9 mouse cellular contexts compared by ENCODE assay signal in genomic region chr2:37735807-37736188, GRCm38 (mm10). TPM values are rescaled to one million over a fixed set of nuclear protein-coding genes. Genes with fewer than 3 reads are reported as not detected.
DNase-seq lines count a peak whose midpoint lies in the region; ATAC-seq and TF ChIP-seq lines count a peak whose summit lies in the region.
"Had no signal": no experiment of that assay in that cellular context is flagged by ENCODE, and none has a peak within 500 bp of the region (broad histone marks: within the 10 kb centered on the region; RNA-seq: fewer than 3 reads in every experiment).

No protein-coding gene starts in this region.

- H3K9ac ChIP-seq in heart, embryonic 11.5 days (ENCODE audit: low read depth, low read length) = peak overlapping the region; percentile 30; the same call in 1 of the 2 replicates
- 0 out of 2 replicates have a peak overlapping the region, but pooled peaks have one; percentile 35 for H3K9ac ChIP-seq in ES-Bruce4 (ENCODE audit: low read depth, poor library complexity, severe bottlenecking)
- no peak overlapping the region for H3K9ac ChIP-seq in hindbrain, embryonic 14.5 days

- TF ChIP-seq POLR2A in ES-Bruce4 (IDR thresholded peaks at IDR 0.05; ENCODE audit: insufficient read depth, low read length) = no peak

- H3K4me1 ChIP-seq in heart, embryonic 11.5 days (ENCODE audit: control insufficient read depth, insufficient read depth, low read length) = peaks cover 5% of the 10 kb centered on the region
- H3K4me1 ChIP-seq in ES-Bruce4 (ENCODE audit: control insufficient read depth, insufficient read depth, low read length) = no peaks in the 10 kb centered on the region
- peaks cover 10% of the 10 kb centered on the region; the same call in 1 of the 2 replicates for H3K4me1 ChIP-seq in hindbrain, embryonic 14.5 days (replicated peaks; ENCODE audit: control insufficient read depth, insufficient read depth, low read length)

- no peak overlapping the region for H3K27ac ChIP-seq in heart, embryonic 11.5 days (ENCODE audit: low read depth, low read length)
- no peak overlapping the region for H3K27ac ChIP-seq in ES-Bruce4 (ENCODE audit: insufficient read depth, low read length)
- H3K27ac ChIP-seq in hindbrain, embryonic 14.5 days = no peak overlapping the region
- H3K27ac ChIP-seq: macrophage had no signal

- H3K4me3 ChIP-seq in heart, embryonic 11.5 days (ENCODE audit: low read depth, low read length) = no peak overlapping the region
- H3K4me3 ChIP-seq in ES-Bruce4 (ENCODE audit: low read depth, low read length) = no peak overlapping the region
- no peak overlapping the region for H3K4me3 ChIP-seq in hindbrain, embryonic 14.5 days (replicated peaks; ENCODE audit: low read length)

- ATAC-seq in heart, embryonic 11.5 days (replicated peaks; ENCODE audit: insufficient number of reproducible peaks, low FRiP score, low TSS enrichment) = no peak
- ATAC-seq in hindbrain, embryonic 14.5 days (ENCODE audit: low FRiP score) = no peak
- ATAC-seq in megakaryocyte progenitor cell, adult 5-6 weeks (replicated peaks; ENCODE audit: poor library complexity) = peak; percentile 55

- peak overlapping the region; percentile 54 for H3K4me2 ChIP-seq in heart, embryonic 11.5 days
- H3K4me2 ChIP-seq in hindbrain, embryonic 14.5 days (replicated peaks) = peak overlapping the region; percentile 31; the same call in 1 of the 2 replicates

- H3K36me3 ChIP-seq in heart, embryonic 11.5 days (ENCODE audit: control insufficient read depth, insufficient read depth, low read length) = no peaks in the 10 kb centered on the region
- H3K36me3 ChIP-seq in ES-Bruce4 (ENCODE audit: control insufficient read depth, insufficient read depth, low read length, poor library complexity, severe bottlenecking) = no peaks in the 10 kb centered on the region
- no peaks in the 10 kb centered on the region for H3K36me3 ChIP-seq in hindbrain, embryonic 14.5 days (replicated peaks; ENCODE audit: control insufficient read depth, insufficient read depth)

- no peak for TF ChIP-seq EP300 in ES-Bruce4 (IDR thresholded peaks at IDR 0.05; ENCODE audit: insufficient read depth, low read depth, low read length)

- TF ChIP-seq CTCF in ES-Bruce4 (IDR thresholded peaks at IDR 0.05; ENCODE audit: low read depth, low read length) = no peak

- no peak for DNase-seq in heart, adult 11 months
- DNase-seq in hindbrain, embryonic 14.5 days (ENCODE audit: low spot score) = no peak
- DNase-seq in ovary, postnatal 14 days (ENCODE audit: low spot score) = no peak
- no peak for DNase-seq in right cerebral cortex, postnatal 14 days
- DNase-seq in spleen, adult 12 weeks (ENCODE audit: low spot score) = no peak

- no peaks in the 10 kb centered on the region for H3K9me3 ChIP-seq in heart, embryonic 11.5 days (replicated peaks; ENCODE audit: control insufficient read depth, low read length)
- no peaks in the 10 kb centered on the region for H3K9me3 ChIP-seq in ES-Bruce4 (replicated peaks; ENCODE audit: control insufficient read depth, insufficient read depth, low read length, poor library complexity, severe bottlenecking)
- no peaks in the 10 kb centered on the region for H3K9me3 ChIP-seq in hindbrain, embryonic 14.5 days (ENCODE audit: control insufficient read depth, low read length)

- no peaks in the 10 kb centered on the region for H3K27me3 ChIP-seq in heart, embryonic 11.5 days (ENCODE audit: control insufficient read depth, insufficient read depth, low read length)
- no peaks in the 10 kb centered on the region for H3K27me3 ChIP-seq in ES-Bruce4 (ENCODE audit: control insufficient read depth, insufficient read depth, low read length, poor library complexity, severe bottlenecking)
- no peaks in the 10 kb centered on the region for H3K27me3 ChIP-seq in hindbrain, embryonic 14.5 days (ENCODE audit: control insufficient read depth, insufficient read depth, low read length)

- 54% methylated on average over 1 of the region's 1 CpGs for WGBS in heart, embryonic 11.5 days (ENCODE audit: insufficient replicate concordance)
- WGBS in hindbrain, embryonic 14.5 days = 89% methylated on average over 1 of the region's 1 CpGs

RNA-seq across cellular contexts. Expression of gene Strbp, which starts 32.1 kb away (rescaled TPM):
- polyA plus RNA-seq in heart, embryonic 11.5 days (2014; fragmentation: Nextera tagmentation; extraction: Ambion mirVana) = 29.2 and 32.4 TPM in 2 replicates
- polyA plus RNA-seq in ES-Bruce4 (2011; ENCODE audit: insufficient read depth, insufficient read length, low read depth, missing spikeins) = 126 and 133 TPM in 2 replicates
- polyA plus RNA-seq in hindbrain, embryonic 14.5 days (2014; fragmentation: Nextera tagmentation; extraction: Ambion mirVana) = 132 and 141 TPM in 2 replicates
- 53.9 and 54.8 TPM in 2 replicates for total RNA-seq in megakaryocyte progenitor cell, adult 5-6 weeks (2015)
- 50.3 and 80.3 TPM in 2 replicates for total RNA-seq in megakaryocyte progenitor cell, adult 5-6 weeks (2017)

RNA-seq across cellular contexts. Expression of gene Crb2, which starts 40.3 kb away (rescaled TPM):
- polyA plus RNA-seq in heart, embryonic 11.5 days (2014; fragmentation: Nextera tagmentation; extraction: Ambion mirVana) = 6.1 and 6.5 TPM in 2 replicates
- polyA plus RNA-seq in ES-Bruce4 (2011; ENCODE audit: insufficient read depth, insufficient read length, low read depth, missing spikeins) = 1.0 and 2.1 TPM in 2 replicates
- polyA plus RNA-seq in hindbrain, embryonic 14.5 days (2014; fragmentation: Nextera tagmentation; extraction: Ambion mirVana) = 4.5 and 6.3 TPM in 2 replicates
- total RNA-seq in megakaryocyte progenitor cell, adult 5-6 weeks (2015) = not detected in 2 replicates
- total RNA-seq in megakaryocyte progenitor cell, adult 5-6 weeks (2017) = not detected in 2 replicates
- polyA plus RNA-seq: macrophage had no signal
